Mouse (Mus musculus) CH12.LX (cell line): ENCODE measurements around the gene Spaca7. TPM values are rescaled to one million over a fixed set of nuclear protein-coding genes. Genes with fewer than 3 reads are reported as not detected.

Experiments used
- DNase-seq: peaks from one replicate; pipeline ENCODE4 v3.0.0-alpha.2; 2013; ENCODE audit errors: extremely low read depth
- H3K27ac ChIP-seq: 2 replicates; pipeline ENCODE4 v1.5.1; 2012; ENCODE audit warnings: low read depth, mild to moderate bottlenecking, control low read depth, moderate library complexity; ENCODE audit not compliant: insufficient read depth
- H3K27me3 ChIP-seq: replicated peaks from 2 replicates; pipeline ENCODE3; 2012; ENCODE audit warnings: inconsistent platforms
- H3K36me3 ChIP-seq, 2 experiments: replicated peaks in 1 of 2; 2 replicates each; pipeline versions ENCODE3 to v1.6.1; 2012; ENCODE audit warnings: inconsistent platforms in 1 of 2, low read length in 1 of 2, mild to moderate bottlenecking in 1 of 2, mixed read lengths in 1 of 2, moderate library complexity in 1 of 2; ENCODE audit not compliant: control insufficient read depth in 1 of 2, insufficient read depth in 1 of 2
- H3K4me1 ChIP-seq, 2 experiments: 2 replicates each; pipeline ENCODE4 v1.6.1; 2012; ENCODE audit warnings: inconsistent platforms in 1 of 2, moderate library complexity in 1 of 2; ENCODE audit not compliant: insufficient read depth in 2 of 2, control insufficient read depth in 1 of 2
- H3K4me2 ChIP-seq: 2 replicates; pipeline ENCODE4 v1.6.1; 2012; ENCODE audit warnings: low read depth, mild to moderate bottlenecking, control low read depth; ENCODE audit not compliant: poor library complexity, insufficient read depth, severe bottlenecking
- H3K4me3 ChIP-seq, 3 experiments: fragments of 150-350 bp in 1 of 3; sonication (generic) in 1 of 3; replicated peaks in 1 of 3; 2 replicates each; pipeline versions ENCODE3 to v1.5.1; 2011 to 2012; ENCODE audit warnings: low read depth in 2 of 3, low read length in 2 of 3, mild to moderate bottlenecking in 2 of 3, moderate library complexity in 2 of 3, control low read depth in 1 of 3, improper control_type of control experiment in 1 of 3, inconsistent platforms in 1 of 3, mixed read lengths in 1 of 3; ENCODE audit not compliant: poor library complexity in 1 of 3
- H3K79me2 ChIP-seq: replicated peaks from 2 replicates; pipeline ENCODE4 v1.6.1; 2012; ENCODE audit warnings: mild to moderate bottlenecking, moderate library complexity; ENCODE audit not compliant: control insufficient read depth, poor library complexity, insufficient read depth, severe bottlenecking; ENCODE audit errors: extremely low read depth
- H3K9ac ChIP-seq: 2 replicates; pipeline ENCODE4 v1.6.1; 2012; ENCODE audit warnings: low read depth, mild to moderate bottlenecking, control low read depth, moderate library complexity; ENCODE audit not compliant: insufficient read depth
- H3K9me3 ChIP-seq: replicated peaks from 2 replicates; pipeline ENCODE3; 2012; ENCODE audit warnings: low read length, inconsistent platforms, mixed read lengths
- BHLHE40 ChIP-seq: IDR thresholded peaks from 2 replicates; pipeline ENCODE4 v1.6.1; 2011; ENCODE audit warnings: mild to moderate bottlenecking, low read depth, low read length, improper control_type of control experiment
- CHD1 ChIP-seq: IDR thresholded peaks from 2 replicates; pipeline ENCODE4 v1.6.1; 2012; ENCODE audit warnings: low read depth, low read length, improper control_type of control experiment, inconsistent platforms
- CHD2 ChIP-seq: IDR thresholded peaks from 2 replicates; pipeline ENCODE4 v1.6.1; 2011; ENCODE audit warnings: low read length, improper control_type of control experiment
- CTCF ChIP-seq, 2 experiments: IDR thresholded peaks in 1 of 2; conservative IDR thresholded peaks in 1 of 2; 2 replicates each; pipeline ENCODE4 v1.5.1; 2011 to 2012; ENCODE audit warnings: low read depth in 2 of 2, low read length in 2 of 2, improper control_type of control experiment in 1 of 2, inconsistent platforms in 1 of 2, mild to moderate bottlenecking in 1 of 2, moderate library complexity in 1 of 2
- ELF1 ChIP-seq: IDR thresholded peaks from 2 replicates; pipeline ENCODE4 v1.6.1; 2014; ENCODE audit warnings: low read depth, mild to moderate bottlenecking, inconsistent platforms, low read length, improper control_type of control experiment
- EP300 ChIP-seq: IDR thresholded peaks from 2 replicates; pipeline ENCODE4 v1.6.1; 2011; ENCODE audit warnings: low read length, improper control_type of control experiment
- ETS1 ChIP-seq: conservative IDR thresholded peaks from 2 replicates; pipeline ENCODE4 v1.6.1; 2012; ENCODE audit warnings: low read depth, mild to moderate bottlenecking, inconsistent platforms, low read length, improper control_type of control experiment, moderate library complexity
- GABPA ChIP-seq: IDR thresholded peaks from 2 replicates; pipeline ENCODE4 v1.6.1; 2012; ENCODE audit warnings: low read depth, low read length, improper control_type of control experiment, inconsistent platforms; ENCODE audit not compliant: insufficient replicate concordance
- HCFC1 ChIP-seq: IDR thresholded peaks from 2 replicates; pipeline ENCODE4 v1.6.1; 2012; ENCODE audit warnings: low read depth, mild to moderate bottlenecking, inconsistent platforms, low read length, improper control_type of control experiment
- JUND ChIP-seq: conservative IDR thresholded peaks from 2 replicates; pipeline ENCODE4 v1.6.1; 2011; ENCODE audit warnings: low read depth, low read length, improper control_type of control experiment
- KAT2A ChIP-seq: IDR thresholded peaks from 2 replicates; pipeline ENCODE4 v1.6.1; 2012; ENCODE audit warnings: low read length, improper control_type of control experiment, inconsistent platforms; ENCODE audit not compliant: insufficient replicate concordance
- MAFK ChIP-seq: IDR thresholded peaks from 2 replicates; pipeline ENCODE4 v1.6.1; 2011; ENCODE audit warnings: low read length, improper control_type of control experiment; ENCODE audit not compliant: insufficient replicate concordance
- MAX ChIP-seq: IDR thresholded peaks from 2 replicates; pipeline ENCODE4 v1.6.1; 2011; ENCODE audit warnings: low read length, improper control_type of control experiment
- MXI1 ChIP-seq: IDR thresholded peaks from 2 replicates; pipeline ENCODE4 v1.6.1; 2011; ENCODE audit warnings: mild to moderate bottlenecking, low read depth, low read length, improper control_type of control experiment
- MYC ChIP-seq: IDR thresholded peaks from 2 replicates; pipeline ENCODE4 v1.6.1; 2011; ENCODE audit warnings: low read depth, mild to moderate bottlenecking, improper control_type of control experiment, low read length
- PAX5 ChIP-seq: IDR thresholded peaks from 2 replicates; pipeline ENCODE4 v1.6.1; 2012; ENCODE audit warnings: low read length, inconsistent platforms, mixed read lengths
- SIN3A ChIP-seq: IDR thresholded peaks from 2 replicates; pipeline ENCODE4 v1.6.1; 2012; ENCODE audit warnings: low read length, improper control_type of control experiment, inconsistent platforms
- SMC3 ChIP-seq: IDR thresholded peaks from 2 replicates; pipeline ENCODE4 v1.6.1; 2011; ENCODE audit warnings: low read depth, low read length, improper control_type of control experiment
- TBP ChIP-seq: conservative IDR thresholded peaks from 2 replicates; pipeline ENCODE4 v1.6.1; 2011; ENCODE audit warnings: low read depth, low read length, improper control_type of control experiment
- UBTF ChIP-seq: IDR thresholded peaks from 2 replicates; pipeline ENCODE4 v1.6.1; 2012; ENCODE audit warnings: low read depth, mild to moderate bottlenecking, inconsistent platforms, low read length, improper control_type of control experiment, moderate library complexity
- USF1 ChIP-seq: IDR thresholded peaks from 2 replicates; pipeline ENCODE4 v1.6.1; 2014; ENCODE audit warnings: low read depth, mild to moderate bottlenecking, inconsistent platforms, low read length, improper control_type of control experiment
- ZKSCAN1 ChIP-seq: IDR thresholded peaks from 2 replicates; pipeline ENCODE4 v1.6.1; 2012; ENCODE audit warnings: low read depth, inconsistent platforms, low read length, improper control_type of control experiment, borderline replicate concordance
- ZMIZ1 ChIP-seq: IDR thresholded peaks from 2 replicates; pipeline ENCODE4 v1.6.1; 2012; ENCODE audit warnings: low read depth, mild to moderate bottlenecking, inconsistent platforms, low read length, improper control_type of control experiment
- dilution Hi-C: fragments of 300-500 bp; cut with MboI; formaldehyde crosslinking; loops from 2 replicates; pipeline ENCODE4 v1.14.3; 2020; ENCODE audit warnings: low sequenced_read_pairs; ENCODE audit not compliant: extremely low pct_unique_long_range_greater_than_20kb, extremely low pct_ligation_motif_present
- in situ Hi-C: fragments of 300-500 bp; cut with MboI; formaldehyde crosslinking; loops from 3 replicates; pipeline ENCODE4 v1.14.3; 2019; ENCODE audit warnings: low sequenced_read_pairs, low pct_ligation_motif_present, low pct_unique_long_range_greater_than_20kb, mixed read lengths
- polyA plus RNA-seq: library from polyadenylated mRNA; unstranded; fragments of >175 nt; gene quantifications from 2 replicates; pipeline ENCODE4 v1.2.1, GENCODE M21; 2012; ENCODE audit warnings: low read depth; ENCODE audit not compliant: insufficient read length
- total RNA-seq, 2 experiments: library from RNA; depleted of rRNA; stranded (reverse); fragments of 300-350 nt in 1 of 2; fragments of >200 nt in 1 of 2; gene quantifications; 2 replicates each; pipeline ENCODE4 v1.2.3; 2012 to 2014

The Spaca7 gene
- total and polyA plus RNA-seq, 3 experiments = not detected

DNA sequence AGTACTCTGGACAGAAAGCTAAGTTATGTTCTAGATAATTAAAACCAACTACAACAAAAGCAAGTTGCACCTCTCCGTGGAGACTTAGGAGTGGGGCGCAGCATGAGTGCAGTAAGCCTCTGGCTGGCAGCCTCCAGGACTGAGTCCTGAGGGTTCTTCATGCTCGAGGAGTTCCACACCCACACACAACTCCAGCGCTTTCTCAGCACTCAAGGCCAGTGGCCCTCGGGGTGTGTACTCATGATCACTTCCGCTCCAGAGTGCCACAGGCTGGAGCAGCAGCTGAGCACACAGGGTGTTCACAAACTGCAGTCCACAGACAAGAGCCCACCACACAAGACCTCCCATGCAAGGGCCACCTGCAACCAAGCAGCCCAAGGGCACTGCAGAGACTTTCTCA is 68.7 kb downstream of the Spaca7 start:
- dilution Hi-C loops = no loop called here
- Histone ChIP-seq H3K9me3 (no peaks in the 10 kb centered on the region), H3K27me3 (no peaks in the 10 kb centered on the region), H3K79me2 (no peaks in the 10 kb centered on the region), H3K9ac (no peak overlapping the region), H3K36me3 (peaks cover 52 to 84% of the 10 kb centered on the region in 2 experiments), H3K27ac (no peak overlapping the region), H3K4me2 (no peak overlapping the region), H3K4me3 (no peak overlapping the region), H3K4me1 (peaks cover 0 to 32% of the 10 kb centered on the region in 2 experiments; a peak in 2 of 4 replicates)
- in situ Hi-C loops = no loop called here
- no peak for DNase-seq
- no peak for TF ChIP-seq SIN3A
- TF ChIP-seq, all 38 proteins: peak for 0

DNA sequence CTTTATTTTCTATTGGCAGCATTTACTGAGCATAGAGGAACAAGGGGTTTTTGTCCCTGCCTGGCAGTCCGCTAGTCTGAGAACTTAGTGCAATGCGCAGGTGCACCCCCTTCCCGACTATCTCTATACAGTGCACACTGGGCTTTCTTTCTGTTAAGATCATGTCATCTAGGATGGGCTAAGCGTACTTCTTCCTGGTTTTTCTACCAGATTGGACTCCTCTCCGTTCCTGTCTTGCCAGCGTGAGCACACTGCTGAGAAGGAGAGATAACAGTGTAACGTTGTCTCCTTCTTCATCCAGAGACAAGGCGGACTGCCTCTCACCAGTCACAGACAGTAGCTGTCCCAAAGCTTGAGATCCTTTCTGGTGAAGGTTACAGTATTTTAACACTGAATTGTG is 71.5 kb downstream of the Spaca7 start:
- no peak for DNase-seq
- Histone ChIP-seq H3K27ac (no peak overlapping the region), H3K79me2 (no peaks in the 10 kb centered on the region), H3K9ac (no peak overlapping the region), H3K9me3 (no peaks in the 10 kb centered on the region), H3K4me2 (no peak overlapping the region)
- TF ChIP-seq USF1 (no peak), CTCF (conservative IDR thresholded peaks at IDR 0.05 in 1 of 2, IDR thresholded peaks at IDR 0.05 in 1 of 2; ENCODE audit: low read depth in 2 of 2, low read length in 2 of 2) (no peak), ZMIZ1 (no peak), CHD2 (no peak), CHD1 (no peak)
- TF ChIP-seq, all 38 proteins: peak for 0
- in situ Hi-C loops (no loop called here), dilution Hi-C loops (no loop called here)
- Histone ChIP-seq H3K36me3 (peaks cover 53 to 84% of the 10 kb centered on the region in 2 experiments), H3K27me3 (no peaks in the 10 kb centered on the region), H3K4me3 (no peak overlapping the region), H3K4me1 (peaks cover 0 to 24% of the 10 kb centered on the region in 2 experiments; a peak in 2 of 4 replicates)

DNA sequence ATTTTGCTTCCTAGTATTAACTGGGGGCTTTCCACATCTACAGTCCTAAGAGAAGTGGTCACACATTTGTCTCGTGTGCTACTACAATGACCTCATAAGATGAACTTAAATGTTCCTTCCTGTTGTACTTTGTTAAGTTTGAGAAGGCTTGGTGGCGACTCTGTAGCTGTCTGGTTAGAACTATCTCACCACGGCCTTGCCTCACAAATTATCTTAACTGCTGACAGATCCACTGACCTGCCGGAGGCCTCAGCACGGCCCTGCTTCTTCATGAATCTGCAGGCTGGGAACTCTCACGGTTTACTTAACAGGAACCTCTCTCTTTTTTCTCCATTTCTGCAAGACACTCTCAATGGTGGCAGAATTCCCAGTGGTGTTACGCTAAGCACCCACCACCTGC is 72.1 kb downstream of the Spaca7 start:
- H3K9me3 ChIP-seq = no peaks in the 10 kb centered on the region
- H3K27ac ChIP-seq = no peak overlapping the region
- dilution Hi-C loops (no loop called here), in situ Hi-C loops (no loop called here)
- H3K4me3 ChIP-seq = no peak overlapping the region
- H3K36me3 ChIP-seq = peaks cover 53 to 84% of the 10 kb centered on the region in 2 experiments
- TF ChIP-seq CTCF (conservative IDR thresholded peaks at IDR 0.05 in 1 of 2, IDR thresholded peaks at IDR 0.05 in 1 of 2; ENCODE audit: low read depth in 2 of 2, low read length in 2 of 2) (peak in 1 of 2 experiments; percentile 48; a peak in 2 of 4 replicates), MAFK (no peak), ZKSCAN1 (no peak), MAX (no peak), TBP (no peak), PAX5 (no peak), KAT2A (no peak), ELF1 (no peak), GABPA (no peak), UBTF (no peak), MYC (no peak), SMC3 (peak; percentile 9; the same call in 1 of the 2 replicates), JUND (no peak), EP300 (no peak), HCFC1 (no peak), BHLHE40 (no peak), ETS1 (no peak), MXI1 (no peak)
- no peak overlapping the region for H3K4me2 ChIP-seq
- H3K79me2 ChIP-seq = no peaks in the 10 kb centered on the region; the same call in 1 of the 2 replicates
- H3K9ac ChIP-seq = no peak overlapping the region
- peaks cover 0 to 24% of the 10 kb centered on the region in 2 experiments; a peak in 2 of 4 replicates for H3K4me1 ChIP-seq
- no peaks in the 10 kb centered on the region for H3K27me3 ChIP-seq
- no peak for DNase-seq
